ENCODE assay signal across 24 mouse cellular contexts in the genomic region with DNA sequence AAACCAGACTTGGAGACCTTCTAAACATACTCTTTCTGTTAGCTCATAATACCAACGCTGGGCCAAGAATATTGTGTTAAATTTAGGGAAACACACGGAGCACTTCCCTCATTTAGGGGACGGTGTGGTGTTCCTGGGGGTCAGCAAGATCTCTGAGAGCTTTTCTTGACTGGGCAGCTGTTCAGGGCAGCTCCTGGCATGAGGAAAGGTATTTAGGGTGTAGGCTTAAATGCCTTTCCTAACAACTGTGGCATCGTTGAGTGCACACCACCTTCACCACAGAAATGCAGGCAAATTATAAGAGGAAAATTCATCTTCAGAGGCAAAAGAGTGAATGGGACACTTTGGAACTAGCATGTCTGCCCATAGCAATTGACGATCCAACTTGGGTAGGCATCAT.
"Had no signal": no experiment of that assay in that cellular context is flagged by ENCODE, and none has a peak within 500 bp of the region (broad histone marks: within the 10 kb centered on the region; RNA-seq: fewer than 3 reads in every experiment).

No protein-coding gene starts in this region.

- H3K9ac ChIP-seq: hindbrain, embryonic 12.5 days; hindbrain, embryonic 14.5 days; intestine, embryonic 15.5 days; limb, embryonic 12.5 days; liver, embryonic 12.5 days; liver, embryonic 14.5 days had no signal

- H3K4me2 ChIP-seq: heart, embryonic 11.5 days; hindbrain, embryonic 12.5 days; hindbrain, embryonic 14.5 days; intestine, embryonic 15.5 days; limb, embryonic 12.5 days; liver, embryonic 12.5 days had no signal

- ATAC-seq: hindbrain, embryonic 16.5 days; inflammation-experienced regulatory T-cells, adult 6 months; intestine, postnatal 0 days had no signal

- H3K9me3 ChIP-seq: hindbrain, embryonic 10.5 days; hindbrain, embryonic 12.5 days; intestine, embryonic 15.5 days; limb, embryonic 10.5 days; limb, embryonic 12.5 days; liver, embryonic 12.5 days had no signal

- H3K27ac ChIP-seq: hindbrain, embryonic 10.5 days; hindbrain, embryonic 12.5 days; hindbrain, embryonic 14.5 days; intestine, embryonic 15.5 days; left cerebral cortex, adult 2 months; limb, embryonic 10.5 days; liver, embryonic 12.5 days; liver, embryonic 14.5 days had no signal

- H3K36me3 ChIP-seq: hindbrain, embryonic 10.5 days; hindbrain, embryonic 12.5 days; intestine, embryonic 15.5 days; limb, embryonic 10.5 days; limb, embryonic 12.5 days; liver, embryonic 12.5 days had no signal

- H3K4me3 ChIP-seq: hindbrain, embryonic 10.5 days; hindbrain, embryonic 12.5 days; intestine, embryonic 15.5 days; layer of hippocampus, adult 2 months; left cerebral cortex, adult 2 months; limb, embryonic 10.5 days; limb, embryonic 12.5 days; liver, embryonic 12.5 days had no signal

- DNase-seq: gastrocnemius, postnatal 10 days; gastrocnemius, postnatal 25 days; heart, adult 18-20 months; heart, postnatal 10 days; heart, postnatal 4 days; kidney, adult 18-20 months; kidney, adult 8-10 months; kidney, postnatal 10 days; kidney, postnatal 25 days; kidney, postnatal 4 days had no signal

- H3K4me1 ChIP-seq: hindbrain, embryonic 10.5 days; hindbrain, embryonic 12.5 days had no signal

- H3K27me3 ChIP-seq: hindbrain, embryonic 12.5 days; intestine, embryonic 15.5 days; limb, embryonic 12.5 days; liver, embryonic 12.5 days had no signal
